Comparison of ENCODE assay signal across 8 mouse cellular contexts in the genomic region with DNA sequence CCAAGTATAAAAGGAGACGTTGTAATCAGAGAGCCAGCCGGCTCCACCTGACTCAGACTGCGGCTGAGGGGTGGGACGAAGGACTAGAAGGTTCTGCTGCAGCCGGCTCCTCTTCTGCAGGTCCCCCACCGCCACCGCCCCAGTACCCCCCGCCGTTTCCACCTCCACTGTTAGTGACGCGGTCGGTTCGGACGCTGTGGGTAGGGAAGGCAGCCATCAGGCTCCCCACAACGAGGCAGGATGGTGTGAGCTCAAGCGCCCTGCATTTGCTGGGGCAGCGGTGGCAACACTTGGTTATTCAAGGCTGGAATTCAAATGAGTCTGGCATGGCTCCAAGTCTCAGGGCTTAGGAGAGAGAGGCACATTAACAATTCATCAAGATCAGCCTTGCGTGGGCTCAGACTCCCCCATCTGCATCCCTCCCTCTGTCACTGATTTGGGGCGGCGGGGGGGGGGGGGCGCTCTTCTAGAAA.
DNase-seq lines count a peak whose midpoint lies in the region; TF ChIP-seq lines count a peak whose summit lies in the region.

No protein-coding gene starts in this region.

- peaks cover 26% of the 10 kb centered on the region for H3K4me1 ChIP-seq in midbrain, embryonic 10.5 days
- no peaks in the 10 kb centered on the region for H3K4me1 ChIP-seq in small intestine, adult 2 months (ENCODE audit: control insufficient read depth, insufficient read depth, insufficient read length, low read length)

- no peak for TF ChIP-seq CTCF in small intestine, adult 2 months (IDR thresholded peaks at IDR 0.05; ENCODE audit: extremely low read depth, insufficient read length, insufficient replicate concordance, low read depth, low read length)

- H3K9me3 ChIP-seq in midbrain, embryonic 10.5 days (replicated peaks), result 0 out of 2 replicates have a peak, but pooled peaks cover 4% of the 10 kb centered on the region

- TF ChIP-seq POLR2A in small intestine, adult 2 months (IDR thresholded peaks at IDR 0.05; ENCODE audit: low read depth, low read length), result no peak

- peak overlapping the region; percentile 92 for H3K27ac ChIP-seq in midbrain, embryonic 10.5 days (replicated peaks)
- no peak overlapping the region for H3K27ac ChIP-seq in small intestine, adult 2 months (ENCODE audit: insufficient read depth, low read depth, low read length)

- 1% methylated on average over 21 of the region's 21 CpGs for WGBS in midbrain, embryonic 10.5 days
- WGBS in small intestine, adult 2 months, result under 1% methylated on average over 21 of the region's 21 CpGs

- intact Hi-C loops in gastrocnemius, postnatal 14 days (cut with DNase I; ENCODE audit: low total_unique reads), result no loop called here
- intact Hi-C loops in left cerebral cortex, postnatal 25 days (cut with DNase I), result loop anchor here (1.0 to 5.0 kb wide), 2 partner anchors 37 to 54 kb away; no protein-coding TSS in a partner anchor

- H3K27me3 ChIP-seq in midbrain, embryonic 10.5 days (ENCODE audit: low read depth, poor library complexity, severe bottlenecking), result peaks cover 11% of the 10 kb centered on the region
- H3K27me3 ChIP-seq in small intestine, adult 2 months (ENCODE audit: control insufficient read depth, insufficient read depth, low read length), result peaks cover 6% of the 10 kb centered on the region

- no peaks in the 10 kb centered on the region for H3K36me3 ChIP-seq in midbrain, embryonic 10.5 days
- no peaks in the 10 kb centered on the region for H3K36me3 ChIP-seq in small intestine, adult 2 months (ENCODE audit: control insufficient read depth, insufficient read depth, low read length)

- DNase-seq in spleen, postnatal 36 days (ENCODE audit: low spot score in 2 of 2), result peak; percentile 1 to 4
- no peak for DNase-seq in spleen, adult 12 weeks (ENCODE audit: low spot score)
- peak; percentile 50 to 59 for DNase-seq in cerebellum, postnatal 36 days
- DNase-seq in gastrocnemius, postnatal 14 days, result peak; percentile 23
- DNase-seq in kidney, adult 11 months, result peak; percentile 75
- peak; percentile 72 to 80 for DNase-seq in left cerebral cortex, postnatal 25 days (ENCODE audit: low spot score in 2 of 2)
- DNase-seq in midbrain, embryonic 10.5 days (ENCODE audit: low spot score), result peak; percentile 71

- peak overlapping the region; percentile 60 for H3K4me3 ChIP-seq in midbrain, embryonic 10.5 days
- H3K4me3 ChIP-seq in small intestine, adult 2 months (ENCODE audit: low read depth, low read length), result peak overlapping the region; percentile 44
